Mouse (Mus musculus) spleen, adult 2 months (tissue): ENCODE results near the gene Pcnx3.

Source experiments
- CTCF ChIP-seq: fragments of 200-500 bp; IDR thresholded peaks from 2 replicates; pipeline ENCODE4 v1.5.1; 2011; ENCODE audit warnings: mild to moderate bottlenecking, inconsistent platforms; ENCODE audit not compliant: insufficient read depth, insufficient read length, insufficient replicate concordance; ENCODE audit errors: extremely low read depth
- POLR2A ChIP-seq: fragments of 200-500 bp; IDR thresholded peaks from 2 replicates; pipeline ENCODE4 v1.6.1; 2011; ENCODE audit warnings: low read depth, low read length, inconsistent platforms

DNA sequence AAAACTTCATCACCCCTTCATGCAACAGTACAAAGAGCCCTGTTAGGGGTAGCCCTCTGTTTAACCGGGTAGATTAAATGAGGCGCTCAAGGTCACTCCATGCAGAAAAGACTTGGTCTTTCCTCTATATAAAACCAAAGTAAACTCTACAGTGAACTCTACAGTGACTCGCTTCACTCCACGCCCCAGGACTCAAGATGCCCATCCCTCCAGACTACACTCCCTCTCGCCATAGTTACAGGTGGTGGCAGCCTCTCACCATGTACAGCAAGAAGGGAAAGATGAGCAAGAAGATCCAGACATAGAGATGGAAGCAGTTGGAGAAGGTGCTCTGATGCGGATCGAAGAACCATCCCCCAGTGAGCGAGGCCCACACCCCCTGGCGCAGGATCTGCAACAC, 970 bp downstream of the Pcnx3 start:
- TF ChIP-seq POLR2A (no peak), CTCF (no peak)
